ENCODE assay signal across 18 mouse cellular contexts in genomic region chr4:56612325-56612724, GRCm38 (mm10).
DNase-seq lines count a peak whose midpoint lies in the region; ATAC-seq and TF ChIP-seq lines count a peak whose summit lies in the region.
"Had no signal": no experiment of that assay in that cellular context is flagged by ENCODE, and none has a peak within 500 bp of the region (broad histone marks: within the 10 kb centered on the region; RNA-seq: fewer than 3 reads in every experiment).

No protein-coding gene starts in this region.

- H3K9ac ChIP-seq in hindbrain, postnatal 0 days (replicated peaks; ENCODE audit: low read length), result no peak overlapping the region
- H3K9ac ChIP-seq in hindbrain, embryonic 12.5 days, result no peak overlapping the region
- H3K9ac ChIP-seq: heart, embryonic 15.5 days; limb, embryonic 12.5 days; midbrain, embryonic 12.5 days; neural tube, embryonic 13.5 days had no signal

- H3K36me3 ChIP-seq in hindbrain, postnatal 0 days (ENCODE audit: insufficient read depth, low read length), result no peaks in the 10 kb centered on the region
- H3K36me3 ChIP-seq in hindbrain, embryonic 12.5 days, result no peaks in the 10 kb centered on the region
- H3K36me3 ChIP-seq: G1E; heart, embryonic 15.5 days; limb, embryonic 12.5 days; midbrain, embryonic 12.5 days; neural tube, embryonic 13.5 days had no signal

- H3K9me3 ChIP-seq in hindbrain, postnatal 0 days (ENCODE audit: low read length), result no peaks in the 10 kb centered on the region
- H3K9me3 ChIP-seq in hindbrain, embryonic 12.5 days (replicated peaks), result no peaks in the 10 kb centered on the region
- H3K9me3 ChIP-seq: heart, embryonic 15.5 days; limb, embryonic 12.5 days; neural tube, embryonic 13.5 days had no signal

- peak; percentile 70 to 81 for DNase-seq in adrenal gland, adult (ENCODE audit: inconsistent age in 2 of 2, low spot score in 1 of 2)
- no peak for DNase-seq in adrenal gland, postnatal 4 days (ENCODE audit: low spot score in 2 of 2)
- DNase-seq in hindbrain, postnatal 0 days (ENCODE audit: low spot score), result peak; percentile 46
- DNase-seq in adrenal gland, postnatal 10 days, result peak; percentile 74
- DNase-seq in gastrocnemius, postnatal 4 days (ENCODE audit: low spot score in 2 of 2), result peak; percentile 23 to 46
- no peak for DNase-seq in yolk sac, embryonic 10.5 days (ENCODE audit: low spot score)
- no peak for DNase-seq in c-Kit-positive CD71-positive TER-119-positive erythroid progenitor cells, embryonic 14.5 days (ENCODE audit: low spot score)
- DNase-seq: kidney, adult 18-20 months; lung, adult 2 months; right cerebral cortex, postnatal 25 days had no signal

- no peak overlapping the region for H3K4me3 ChIP-seq in hindbrain, postnatal 0 days (ENCODE audit: low read length)
- no peak overlapping the region for H3K4me3 ChIP-seq in hindbrain, embryonic 12.5 days
- H3K4me3 ChIP-seq: heart, embryonic 15.5 days; limb, embryonic 12.5 days; midbrain, embryonic 12.5 days; neural tube, embryonic 13.5 days had no signal

- H3K4me1 ChIP-seq in hindbrain, postnatal 0 days (ENCODE audit: insufficient read depth, low read length), result no peaks in the 10 kb centered on the region
- no peaks in the 10 kb centered on the region; the same call in 1 of the 2 replicates for H3K4me1 ChIP-seq in hindbrain, embryonic 12.5 days
- H3K4me1 ChIP-seq: limb, embryonic 12.5 days; midbrain, embryonic 12.5 days had no signal

- no peak for ATAC-seq in hindbrain, postnatal 0 days
- no peak for ATAC-seq in hindbrain, embryonic 12.5 days (ENCODE audit: low FRiP score)
- ATAC-seq: activated CD4-positive, CD25-positive, alpha-beta regulatory T cell, adult 4 months; forebrain, embryonic 14.5 days had no signal

- no peak overlapping the region for H3K4me2 ChIP-seq in hindbrain, postnatal 0 days (ENCODE audit: low read depth, low read length)
- H3K4me2 ChIP-seq in hindbrain, embryonic 12.5 days (replicated peaks), result no peak overlapping the region
- H3K4me2 ChIP-seq: heart, embryonic 15.5 days; limb, embryonic 12.5 days; midbrain, embryonic 12.5 days; neural tube, embryonic 13.5 days had no signal

- H3K27ac ChIP-seq in hindbrain, postnatal 0 days, result no peak overlapping the region
- no peak overlapping the region for H3K27ac ChIP-seq in hindbrain, embryonic 12.5 days
- H3K27ac ChIP-seq: heart, embryonic 15.5 days; limb, embryonic 12.5 days; midbrain, embryonic 12.5 days; neural tube, embryonic 13.5 days had no signal

- WGBS in hindbrain, postnatal 0 days, result 41% methylated on average over 4 of the region's 4 CpGs
- WGBS in hindbrain, embryonic 12.5 days, result 70% methylated on average over 4 of the region's 4 CpGs

- no peaks in the 10 kb centered on the region for H3K27me3 ChIP-seq in hindbrain, postnatal 0 days (ENCODE audit: insufficient read depth, low read length)
- no peaks in the 10 kb centered on the region for H3K27me3 ChIP-seq in hindbrain, embryonic 12.5 days
- H3K27me3 ChIP-seq: heart, embryonic 15.5 days; limb, embryonic 12.5 days; midbrain, embryonic 12.5 days; neural tube, embryonic 13.5 days had no signal

- TF ChIP-seq CTCF in hindbrain, postnatal 0 days (IDR thresholded peaks at IDR 0.05; ENCODE audit: low read depth), result no peak

Comparison
In these comparisons a context has a peak if more than half of its experiments do, and no peak if none do; other contexts are left out.
1. DNase-seq: peak in adrenal gland, adult (2 of 2), hindbrain, postnatal 0 days (single experiment), adrenal gland, postnatal 10 days (single experiment) and gastrocnemius, postnatal 4 days (2 of 2); none in adrenal gland, postnatal 4 days (0 of 2), yolk sac, embryonic 10.5 days (single experiment) and c-Kit-positive CD71-positive TER-119-positive erythroid progenitor cells, embryonic 14.5 days (single experiment).